Mouse (Mus musculus) olfactory bulb, adult 2 months (tissue): ENCODE results near the gene Necab3.

Experiments
- CTCF ChIP-seq: fragments of 200-500 bp; IDR thresholded peaks from 2 replicates; pipeline ENCODE4 v1.5.1; 2012; ENCODE audit warnings: low read depth, mild to moderate bottlenecking, low read length, moderate library complexity; ENCODE audit not compliant: insufficient read depth
- POLR2A ChIP-seq: fragments of 200-500 bp; IDR thresholded peaks from 2 replicates; pipeline ENCODE4 v1.6.1; 2012; ENCODE audit warnings: mild to moderate bottlenecking, low read depth, low read length, moderate library complexity; ENCODE audit not compliant: insufficient read depth

- TF ChIP-seq CTCF = no peak
- TF ChIP-seq POLR2A = no peak
These were observed 7.8 kb downstream of the Necab3 start for GRCm38 (mm10) chr2:154550937-154551336.
